Mouse (Mus musculus) MN1 (cell line): ENCODE results near the gene Iqcg.
A peak's percentile ranks its signal among the peaks of the same experiment; 100 is the strongest.
"Not testable (repeated sequence)": the region's sequence is repeated elsewhere in the genome, so short reads cannot be mapped to it uniquely, and the experiment has no call there.

ENCODE experiments used
- DNase-seq: peaks from one replicate; pipeline ENCODE4 v3.0.0-alpha.2; 2016; ENCODE audit warnings: low spot score

Iqcg gene

GRCm38 (mm10) chr16:33056095-33056785, at the start of gene Iqcg, which contains the start of gene Rpl35a:
Iqcg (minus strand) TSS chr16:33056218.
Rpl35a (plus strand) TSS chr16:33056453.
- DNase-seq, result peak; percentile 86

DNA sequence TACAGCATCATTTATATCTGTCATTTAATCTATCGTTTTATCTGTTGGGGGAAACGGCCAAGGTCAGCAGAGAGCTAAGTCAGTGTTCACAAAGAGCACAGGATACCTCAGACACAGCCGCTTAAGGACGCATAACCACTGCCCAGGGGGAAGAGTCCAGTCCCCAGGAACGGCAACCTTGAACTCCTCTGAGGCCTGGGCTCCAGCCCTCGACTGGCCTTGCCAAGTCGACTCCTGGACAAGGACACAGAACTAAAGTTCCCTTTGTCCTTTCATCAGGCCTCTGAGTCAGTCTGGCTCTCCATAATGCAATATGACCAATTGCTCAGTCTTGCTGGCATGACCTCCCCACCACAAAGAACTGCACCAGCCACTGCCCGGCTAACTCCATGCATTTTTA, 29.6 kb upstream of the Iqcg start:
- no peak for DNase-seq

DNA sequence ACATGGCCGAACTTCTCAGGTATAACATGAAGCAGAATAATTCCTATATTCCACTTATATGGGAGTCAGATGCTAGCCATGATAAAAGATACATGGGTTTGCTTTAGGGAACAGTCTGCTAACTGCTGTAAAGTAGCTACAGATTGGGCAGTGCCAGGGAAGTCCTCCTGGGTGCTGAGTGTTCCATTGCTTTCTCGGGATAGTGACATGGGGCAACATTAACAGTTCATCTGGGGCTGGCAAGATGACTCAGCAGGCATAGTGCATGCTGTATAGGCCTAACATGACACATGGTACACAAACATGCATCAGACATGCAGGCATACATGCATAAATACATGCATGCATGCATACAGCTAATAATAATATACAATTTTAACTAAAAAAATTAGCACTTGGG, 28.0 kb upstream of the Iqcg start:
- DNase-seq, result no peak

DNA sequence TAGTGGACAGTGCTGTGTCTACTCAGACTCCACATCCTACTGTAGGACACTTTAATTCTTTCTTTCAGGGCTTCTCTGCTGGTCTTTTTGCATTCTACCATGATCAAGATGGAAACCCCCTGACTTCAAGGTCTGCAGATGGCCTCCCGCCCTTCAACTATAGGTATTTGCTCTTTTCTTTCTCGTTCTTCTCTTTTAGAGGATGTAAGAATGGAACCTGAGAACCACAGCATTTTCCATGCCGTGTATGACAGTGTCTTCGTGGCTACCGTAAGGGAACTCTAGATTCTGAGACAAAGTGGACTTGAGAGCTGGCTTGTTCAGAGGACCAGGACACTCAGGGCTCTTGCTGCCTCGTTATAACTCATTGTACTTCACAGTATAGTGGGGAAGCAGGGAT, 26.9 kb upstream of the Iqcg start:
- no peak for DNase-seq

- DNase-seq, result no peak
Observed at GRCm38 (mm10) chr16:33080063-33080462, 24.0 kb upstream of the Iqcg start.

DNA sequence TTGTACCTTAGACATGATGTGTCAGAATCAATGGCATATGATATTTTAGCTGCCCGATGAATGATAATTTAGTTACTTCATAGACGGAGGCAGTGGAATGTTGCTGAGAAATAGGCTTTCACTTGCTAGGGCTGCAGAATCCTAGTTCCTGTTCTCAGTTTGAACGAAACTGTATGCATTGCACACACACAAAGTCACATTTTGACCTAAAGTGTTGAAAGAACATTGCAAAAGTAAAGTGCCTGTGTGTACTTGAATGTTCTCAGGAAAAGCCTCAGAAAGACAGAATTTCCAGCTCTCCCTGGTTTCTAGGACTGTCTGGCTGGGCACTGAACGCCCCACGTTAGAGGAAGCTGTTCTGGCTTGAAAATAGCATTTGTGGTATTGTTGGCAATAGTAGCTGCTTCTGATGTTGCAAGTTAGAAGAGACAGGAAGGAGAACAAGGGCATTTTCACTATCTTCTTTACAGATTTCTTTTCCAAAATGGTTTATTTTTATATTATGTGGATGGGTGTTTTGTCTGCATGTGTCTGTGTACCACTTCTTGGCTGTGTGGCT, 21.1 kb upstream of the Iqcg start:
- no peak for DNase-seq

GRCm38 (mm10) chr16:33076078-33076477, 20.1 kb upstream of the Iqcg start:
- no peak for DNase-seq

DNA sequence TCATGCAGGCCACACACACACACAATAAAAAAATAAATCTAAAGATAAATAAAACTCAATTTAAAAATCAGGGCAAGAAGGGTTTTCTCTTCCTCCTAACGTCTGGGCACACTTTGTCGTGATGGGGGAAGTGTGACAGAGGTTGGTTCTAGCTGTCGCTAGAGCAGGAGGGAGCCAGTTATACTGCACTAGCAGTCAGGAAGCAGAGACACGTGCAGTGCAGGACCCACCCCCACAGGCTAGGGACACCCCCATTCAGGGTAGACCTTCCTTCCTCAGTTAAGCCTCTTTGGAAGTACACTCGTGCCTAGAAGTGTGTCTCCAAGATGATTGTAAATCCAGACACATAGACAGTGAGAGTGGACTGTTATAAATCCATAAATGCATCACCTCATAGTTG, 18.9 kb upstream of the Iqcg start:
- DNase-seq, result no peak

GRCm38 (mm10) chr16:33072871-33073557, 17.0 kb upstream of the Iqcg start:
- DNase-seq, result no peak

DNA sequence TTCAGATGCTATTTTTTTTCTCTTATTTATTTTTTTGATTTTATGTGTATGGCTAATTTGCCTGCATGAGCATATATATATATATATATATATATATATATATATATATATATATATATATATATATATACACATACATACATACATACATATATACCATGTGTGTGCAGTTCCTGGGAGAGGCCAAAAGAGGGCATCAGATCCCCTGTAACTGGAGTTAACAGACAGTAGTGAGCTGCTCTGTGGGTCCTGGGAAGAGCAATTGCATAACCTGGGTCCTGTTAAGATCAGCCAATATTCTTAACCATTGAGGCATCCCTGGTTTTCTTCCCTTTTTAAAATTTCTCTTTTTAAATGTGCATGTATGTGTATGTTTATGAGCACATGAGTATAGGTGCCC, 14.9 kb upstream of the Iqcg start:
- no peak for DNase-seq

DNA sequence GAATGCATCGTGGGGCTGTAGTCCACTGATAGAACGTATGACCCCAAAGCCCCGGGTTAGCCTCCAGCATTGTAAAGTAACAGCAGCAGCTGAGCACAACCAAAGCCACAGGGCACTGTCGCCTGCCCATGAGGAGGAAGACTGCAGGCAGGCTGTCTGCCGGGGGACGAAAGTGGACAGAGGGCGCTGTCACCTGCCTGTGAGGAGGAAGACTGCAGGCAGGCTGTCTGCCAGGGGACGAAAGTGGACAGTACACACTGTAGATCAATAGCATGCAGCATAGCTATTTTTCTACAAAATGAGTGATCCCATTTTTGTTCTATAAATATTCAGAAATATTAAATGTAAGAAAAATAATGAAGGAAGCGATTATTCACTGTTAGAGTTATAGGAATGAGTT, 8.6 kb upstream of the Iqcg start:
- no peak for DNase-seq

DNA sequence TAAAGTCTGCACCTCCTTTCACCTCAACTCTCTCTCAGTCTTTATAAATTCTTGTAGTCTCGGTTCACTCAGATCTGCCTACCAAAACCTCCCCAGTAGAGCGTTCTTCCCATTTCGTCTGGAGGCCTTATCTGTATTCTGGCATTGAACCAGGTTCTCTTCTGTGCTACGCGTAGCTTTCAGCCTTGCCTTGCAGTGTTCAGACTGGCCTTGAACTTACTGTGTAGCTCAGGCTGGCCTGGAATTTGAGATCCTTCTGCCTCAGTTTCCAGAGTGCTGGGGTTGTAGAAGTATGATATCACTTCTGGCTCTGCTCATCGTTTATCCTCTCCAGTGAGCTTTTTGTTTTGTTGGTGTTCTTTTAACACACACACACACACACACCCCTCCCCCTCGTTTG, 7.2 kb upstream of the Iqcg start:
- DNase-seq, result peak; percentile 18

DNA sequence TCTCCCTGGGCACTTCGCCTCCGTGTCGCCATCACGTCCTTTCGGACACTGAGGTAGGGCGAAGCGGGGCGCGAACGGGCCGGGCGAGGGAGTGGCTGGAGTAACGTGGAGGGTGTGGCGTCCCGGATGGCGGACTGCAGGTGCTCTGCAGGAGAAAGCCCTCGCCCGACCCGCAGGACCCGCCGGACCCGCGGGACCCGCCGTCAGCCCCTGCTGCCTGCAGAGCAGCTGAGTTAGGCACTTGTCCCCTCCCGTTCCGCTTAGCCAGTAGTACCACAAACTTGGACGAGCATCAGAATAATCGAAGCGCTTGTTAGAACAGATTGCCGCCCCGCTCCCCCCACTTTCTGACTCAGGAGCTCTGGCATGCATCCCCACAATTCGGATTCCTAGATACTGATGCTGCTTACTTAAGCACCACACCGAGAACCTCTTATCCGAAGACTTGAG, 6.7 kb upstream of the Iqcg start:
- no peak for DNase-seq

DNA sequence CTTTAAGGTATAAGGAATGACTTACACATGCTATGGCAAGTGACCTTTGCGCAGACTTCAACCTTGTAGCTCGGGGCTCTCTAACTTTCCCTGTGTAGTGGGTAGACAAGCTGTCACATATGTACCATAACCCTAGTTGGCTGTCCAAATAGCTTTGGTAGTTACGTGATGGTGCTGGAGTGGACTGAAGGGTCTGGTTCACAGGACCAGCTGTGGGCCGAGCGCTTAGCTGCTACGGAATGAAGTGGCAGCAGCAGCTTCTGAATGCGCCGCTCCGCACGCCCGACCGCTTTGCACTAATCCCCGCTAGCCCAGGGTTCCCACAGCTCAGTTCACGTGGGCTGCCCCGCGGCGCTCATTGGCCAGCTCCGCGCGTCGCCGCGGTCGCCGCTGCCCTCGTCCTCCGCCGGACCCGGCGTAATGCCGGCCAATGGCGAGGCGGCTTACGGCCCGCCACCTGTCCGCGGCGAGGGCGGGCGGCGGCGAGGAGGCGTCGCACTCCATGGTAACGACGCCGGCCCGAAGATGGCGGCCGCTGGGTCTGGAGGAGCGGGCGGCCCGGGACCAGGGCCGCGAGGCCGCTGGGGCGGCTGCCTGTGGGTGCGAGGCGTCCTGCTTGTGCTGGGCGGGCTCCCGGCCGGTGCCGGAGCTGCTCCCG, 6.1 kb upstream of the Iqcg start, which contains the start of gene Lmln:
TSS of gene Lmln (plus strand) at position 498 of the 658 bp plus-strand sequence.
- peak; percentile 91 for DNase-seq

GRCm38 (mm10) chr16:33061400-33061799, 5.4 kb upstream of the Iqcg start:
- no peak for DNase-seq

DNA sequence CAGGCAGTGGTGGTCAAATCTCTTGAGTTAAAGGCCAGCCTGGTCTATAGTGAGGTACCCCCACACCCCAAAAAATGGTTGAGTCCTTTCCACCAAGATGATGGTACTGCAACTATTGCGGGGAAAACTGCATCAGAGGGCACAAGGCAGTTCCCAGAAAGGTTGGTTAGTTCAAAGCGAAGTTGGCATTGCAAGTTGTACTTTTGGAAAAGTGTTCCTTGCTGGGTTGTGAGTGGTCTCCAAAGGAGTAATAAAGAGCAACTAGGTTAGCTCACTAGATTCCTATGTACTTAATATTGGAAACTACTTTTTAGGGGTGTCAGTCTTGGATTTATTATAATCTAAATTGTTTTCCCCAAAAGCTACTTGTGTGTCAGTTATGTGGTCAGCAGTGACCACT, 4.9 kb upstream of the Iqcg start:
- no peak for DNase-seq

GRCm38 (mm10) chr16:33059471-33059870, 3.5 kb upstream of the Iqcg start:
- no peak for DNase-seq

DNA sequence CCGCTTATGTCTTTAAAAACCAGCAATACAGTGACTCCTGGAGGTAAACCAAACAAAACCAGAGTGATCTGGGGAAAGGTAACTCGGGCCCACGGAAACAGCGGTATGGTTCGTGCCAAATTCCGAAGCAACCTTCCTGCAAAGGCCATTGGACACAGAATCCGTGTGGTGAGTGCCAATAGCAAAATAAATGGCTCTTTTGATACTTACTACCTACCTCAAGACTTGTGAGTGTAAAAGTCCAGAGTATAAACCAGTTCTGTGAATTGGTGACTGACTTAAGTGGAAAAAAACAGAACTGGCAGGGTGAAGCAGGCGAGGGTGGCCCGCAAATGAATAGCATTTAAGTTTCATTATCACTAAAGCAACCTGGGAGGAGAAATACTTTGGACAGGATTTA, 2.6 kb upstream of the Iqcg start:
- DNase-seq, result not testable (repeated sequence)

DNA sequence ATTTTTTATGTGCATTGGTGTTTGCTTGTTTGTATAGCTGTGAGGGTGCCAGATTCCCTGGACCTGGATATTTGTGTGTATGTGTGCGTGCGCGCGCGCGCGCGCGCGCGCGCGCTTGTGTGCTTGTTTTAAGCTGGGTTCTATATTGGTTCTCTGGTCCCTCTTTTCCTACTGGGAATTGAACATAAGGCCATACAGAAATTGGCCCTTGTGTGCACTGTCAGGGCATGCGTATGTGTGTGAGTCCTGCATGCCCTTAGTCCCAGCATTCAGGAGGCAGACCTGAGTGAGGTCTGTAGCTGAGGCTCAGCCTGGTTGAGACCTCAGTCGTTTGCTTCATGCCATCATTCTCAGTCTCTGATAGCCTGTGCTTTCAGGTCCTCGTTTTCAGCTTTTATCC, 2.0 kb upstream of the Iqcg start:
- DNase-seq, result no peak

GRCm38 (mm10) chr16:33056786-33057185, 768 bp upstream of the Iqcg start:
- DNase-seq, result peak; percentile 36

GRCm38 (mm10) chr16:33055655-33056054, 363 bp downstream of the Iqcg start:
- DNase-seq, result no peak

DNA sequence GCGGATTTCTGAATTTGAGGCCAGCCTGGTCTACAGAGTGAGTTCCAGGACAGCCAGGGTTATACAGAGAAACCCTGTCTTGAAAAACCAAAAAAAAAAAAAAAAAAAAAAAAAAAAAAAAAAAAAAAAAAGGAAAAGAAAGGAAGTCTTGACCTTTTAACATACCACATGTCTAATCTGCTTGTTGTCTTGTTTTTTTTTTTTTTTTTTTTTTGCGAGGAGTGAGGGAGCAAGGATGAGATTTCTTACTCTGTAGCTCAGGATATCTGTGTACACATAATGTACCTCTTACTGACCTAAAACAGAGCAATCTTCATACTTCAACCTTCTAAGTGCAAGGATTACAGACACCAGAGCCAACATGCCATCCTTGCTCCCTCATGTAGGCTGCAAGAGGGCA, 1.1 kb downstream of the Iqcg start:
- DNase-seq, result not testable (repeated sequence)

DNA sequence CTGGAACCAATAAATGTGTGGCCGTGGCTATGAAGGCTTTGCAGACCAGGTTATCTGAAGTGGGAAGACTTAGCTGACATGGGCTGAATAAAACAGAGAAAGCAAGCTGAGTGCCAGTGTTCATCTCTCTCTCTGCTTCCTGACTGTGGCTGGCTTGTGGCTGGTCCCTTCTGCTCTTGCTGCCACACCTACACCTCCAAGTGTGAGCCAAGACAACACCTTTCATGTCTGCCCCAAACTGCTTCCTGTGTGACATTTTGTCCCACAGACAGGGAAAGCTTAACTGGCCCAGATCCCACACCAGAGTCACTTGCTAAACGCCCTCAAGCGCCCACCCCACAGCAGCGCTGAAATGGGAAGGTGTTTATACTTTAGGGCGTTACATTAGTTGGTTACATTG, 2.9 kb downstream of the Iqcg start:
- no peak for DNase-seq
